Mouse (Mus musculus) thymus, adult 2 months (tissue): ENCODE data around the gene Gls2.

ENCODE experiments used
- CTCF ChIP-seq: fragments of 200-500 bp; IDR thresholded peaks from 2 replicates; pipeline ENCODE4 v1.5.1; 2012; ENCODE audit warnings: mild to moderate bottlenecking, control low read depth, low read length, moderate library complexity, borderline replicate concordance; ENCODE audit not compliant: control insufficient read depth, poor library complexity, insufficient read depth; ENCODE audit errors: extremely low read depth
- POLR2A ChIP-seq: fragments of 200-500 bp; IDR thresholded peaks from 2 replicates; pipeline ENCODE4 v1.6.1; 2012; ENCODE audit warnings: mild to moderate bottlenecking, low read length, control low read depth, moderate library complexity; ENCODE audit not compliant: control insufficient read depth, poor library complexity, insufficient read depth; ENCODE audit errors: extremely low read depth

DNA sequence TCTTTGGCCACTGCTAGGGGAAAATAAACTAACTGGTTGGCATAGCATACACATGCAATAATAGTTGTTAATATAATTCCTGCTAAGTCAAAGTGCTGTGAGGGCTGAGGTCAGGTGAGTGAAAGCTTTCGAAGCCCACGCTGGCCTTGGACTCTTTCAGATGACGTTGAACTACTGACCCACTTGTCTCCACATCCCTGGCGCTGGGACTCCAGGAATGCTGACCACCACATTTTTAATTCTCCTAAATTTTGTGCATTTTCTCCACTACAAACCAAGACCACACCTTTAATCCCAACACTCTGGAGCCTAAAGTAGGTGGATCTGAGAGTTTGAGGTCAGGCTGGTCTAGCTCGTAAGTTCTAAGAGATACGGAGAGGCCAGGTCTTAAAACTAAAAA lies 1.1 kb upstream of the Gls2 start:
- TF ChIP-seq POLR2A, result no peak
- no peak for TF ChIP-seq CTCF
